Mouse (Mus musculus) stomach, postnatal 0 days (tissue): Measurements from ENCODE around the gene Enthd1. TPM values are rescaled to one million over a fixed set of nuclear protein-coding genes. Genes with fewer than 3 reads are reported as not detected.
A peak's percentile ranks its signal among the peaks of the same experiment; 100 is the strongest.

Experiments used
- ATAC-seq: fragments of 200-750 bp; cut with Nextera tagmentation; 2 replicates; pipeline ENCODE4 v1.8.0; 2017; ENCODE audit not compliant: low FRiP score, low TSS enrichment
- DNase-seq: peaks from one replicate; pipeline ENCODE4 v3.0.0-alpha.2; 2016; ENCODE audit warnings: low spot score
- H3K27ac ChIP-seq: fragments of 300-500 bp; sonication (generic); replicated peaks from 2 replicates; pipeline ENCODE4 v1.5.1; 2014; ENCODE audit warnings: mild to moderate bottlenecking, control low read depth
- H3K27me3 ChIP-seq: fragments of 300-500 bp; sonication (generic); 2 replicates; pipeline ENCODE4 v1.6.1; 2014; ENCODE audit warnings: low read length; ENCODE audit not compliant: control insufficient read depth, insufficient read depth
- H3K36me3 ChIP-seq: fragments of 300-500 bp; sonication (generic); 2 replicates; pipeline ENCODE4 v1.6.1; 2014; ENCODE audit warnings: low read length, mixed read lengths; ENCODE audit not compliant: control insufficient read depth, insufficient read depth
- H3K4me1 ChIP-seq: fragments of 300-500 bp; sonication (generic); replicated peaks from 2 replicates; pipeline ENCODE4 v1.6.1; 2014; ENCODE audit warnings: antibody characterized with exemption; ENCODE audit not compliant: control insufficient read depth, insufficient read depth
- H3K4me2 ChIP-seq: fragments of 300-500 bp; sonication (generic); replicated peaks from 2 replicates; pipeline ENCODE4 v1.6.1; 2014; ENCODE audit warnings: low read depth, mild to moderate bottlenecking, control low read depth, moderate library complexity
- H3K4me3 ChIP-seq: fragments of 300-500 bp; sonication (generic); 2 replicates; pipeline ENCODE4 v1.5.1; 2014; ENCODE audit warnings: low read depth, low read length, control low read depth
- H3K9ac ChIP-seq: fragments of 300-500 bp; sonication (generic); 2 replicates; pipeline ENCODE4 v1.6.1; 2014; ENCODE audit warnings: mild to moderate bottlenecking, low read length, control low read depth, mixed read lengths
- H3K9me3 ChIP-seq: fragments of 300-500 bp; sonication (generic); 2 replicates; pipeline ENCODE4 v1.6.1; 2016; ENCODE audit warnings: low read length; ENCODE audit not compliant: control insufficient read depth
- CTCF ChIP-seq: IDR thresholded peaks from 2 replicates; pipeline ENCODE4 v1.5.1; 2016; ENCODE audit warnings: antibody characterized with exemption, low read depth, mild to moderate bottlenecking, moderate library complexity
- EP300 ChIP-seq: optimal IDR thresholded peaks from 2 replicates; pipeline ENCODE3; 2016; ENCODE audit warnings: antibody characterized with exemption
- WGBS: fragments of 180-500 bp; shearing (Covaris S2); extraction: QIAGEN DNeasy Blood & Tissue Kit; methylation state at CpG from one replicate; pipeline ENCODE4 v1.1.7; 2014; 5-methylcytosine and 5-hydroxymethylcytosine counted together
- polyA plus RNA-seq: library from polyadenylated mRNA; unstranded; fragments of >200 nt; fragmentation: Nextera tagmentation; extraction: Ambion mirVana; gene quantifications from 2 replicates; pipeline ENCODE4 v1.2.1, GENCODE M21; 2015

The Enthd1 gene
- polyA plus RNA-seq, 1 experiment from 2014 or later: not detected

DNA sequence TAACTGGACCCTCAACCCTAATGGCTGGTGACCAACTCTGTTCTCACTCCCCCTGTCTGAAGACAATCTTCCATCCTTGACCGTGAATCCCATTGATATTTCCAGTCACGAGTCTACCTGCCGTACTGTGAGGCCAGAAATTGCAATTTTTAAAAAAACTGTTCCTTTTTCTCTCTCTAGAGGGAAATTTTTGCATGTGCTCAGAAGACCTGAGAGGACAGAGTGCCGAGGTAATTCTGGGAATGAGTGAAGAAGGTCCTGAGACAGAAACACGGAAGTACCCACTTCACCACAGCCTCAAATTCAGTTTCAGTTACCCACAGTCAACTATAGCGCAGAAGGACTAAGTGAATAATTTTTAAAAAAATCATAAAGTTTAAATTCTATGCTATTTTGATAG lies 1.7 kb upstream of the Enthd1 start:
- WGBS: 93% methylated on average over 6 of the region's 6 CpGs
- Histone ChIP-seq H3K27me3 (no peaks in the 10 kb centered on the region), H3K36me3 (no peaks in the 10 kb centered on the region), H3K4me2 (no peak overlapping the region), H3K9me3 (no peaks in the 10 kb centered on the region), H3K4me3 (no peak overlapping the region), H3K9ac (no peak overlapping the region), H3K27ac (no peak overlapping the region), H3K4me1 (no peaks in the 10 kb centered on the region)
- TF ChIP-seq CTCF: no peak
- TF ChIP-seq EP300: no peak
- ATAC-seq: no peak
- DNase-seq: no peak

- H3K9ac ChIP-seq: no peak overlapping the region
- H3K27me3 ChIP-seq: no peaks in the 10 kb centered on the region
- no peak for DNase-seq
- H3K36me3 ChIP-seq: no peaks in the 10 kb centered on the region
- peak; percentile 58 for TF ChIP-seq CTCF
- TF ChIP-seq EP300: no peak
- no peak overlapping the region for H3K27ac ChIP-seq
- no peak overlapping the region for H3K4me3 ChIP-seq
- H3K9me3 ChIP-seq: no peaks in the 10 kb centered on the region
- 88% methylated on average over 6 of the region's 6 CpGs for WGBS
- no peak overlapping the region for H3K4me2 ChIP-seq
- no peak for ATAC-seq
- H3K4me1 ChIP-seq: no peaks in the 10 kb centered on the region
These were observed 1.2 kb downstream of the Enthd1 start for GRCm38 (mm10) chr15:80563634-80564208.

- TF ChIP-seq EP300: no peak
- no peak for TF ChIP-seq CTCF
These were observed 2.5 kb downstream of the Enthd1 start for GRCm38 (mm10) chr15:80562446-80562845.

DNA sequence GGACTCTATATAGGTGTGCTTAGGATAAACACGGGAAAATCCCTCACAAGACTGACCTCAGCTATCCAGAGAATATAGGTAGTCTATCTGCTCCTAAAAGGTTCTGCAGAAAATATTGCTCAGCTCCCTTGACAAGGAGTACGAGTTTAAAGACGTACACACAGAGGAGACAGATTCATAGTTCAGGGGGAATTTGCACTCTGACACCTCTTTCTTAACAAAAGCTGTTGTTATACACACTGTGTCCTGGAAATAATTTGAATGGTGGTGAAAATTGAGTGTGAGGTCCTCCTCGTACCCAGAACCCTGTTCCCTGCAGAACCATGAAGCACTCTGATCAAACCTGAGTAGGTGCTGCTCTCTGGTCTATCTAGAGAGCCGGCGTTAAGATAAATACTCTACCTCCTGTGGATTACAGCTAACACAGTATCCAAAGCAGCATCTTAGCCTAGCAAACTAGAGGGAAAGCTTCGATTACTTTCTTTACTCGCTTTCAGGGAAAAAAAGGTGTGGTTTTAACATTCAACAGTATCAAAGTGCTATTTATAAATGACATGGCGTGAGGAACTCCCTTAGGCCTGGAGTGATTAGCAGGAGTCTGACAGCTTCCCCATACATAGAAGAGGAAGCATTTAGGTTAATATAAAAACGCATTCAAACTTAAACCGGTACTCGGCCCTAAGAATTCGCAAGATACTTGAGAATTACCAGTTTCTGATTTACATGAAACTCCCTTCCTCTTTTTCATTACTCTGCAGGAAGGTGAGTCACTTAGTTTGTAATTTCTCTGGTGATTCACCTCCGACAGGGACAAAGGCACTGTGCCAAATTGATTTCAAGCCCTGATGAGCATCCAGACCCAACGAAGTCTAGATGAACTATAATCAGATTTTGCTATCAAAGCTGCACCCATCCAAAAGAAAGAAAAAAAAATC lies 4.0 kb downstream of the Enthd1 start:
- 0 out of 2 replicates have a peak, but pooled peaks have one; percentile 29 for ATAC-seq
- 35% methylated on average over 15 of the region's 15 CpGs for WGBS
- no peak overlapping the region for H3K4me3 ChIP-seq
- H3K27me3 ChIP-seq: no peaks in the 10 kb centered on the region
- no peaks in the 10 kb centered on the region for H3K9me3 ChIP-seq
- no peaks in the 10 kb centered on the region for H3K4me1 ChIP-seq
- H3K9ac ChIP-seq: no peak overlapping the region
- TF ChIP-seq CTCF (no peak), EP300 (no peak)
- no peak for DNase-seq
- no peak overlapping the region for H3K27ac ChIP-seq
- no peaks in the 10 kb centered on the region for H3K36me3 ChIP-seq
- no peak overlapping the region for H3K4me2 ChIP-seq

More at GRCm38 (mm10) chr15:80562446-80562845, 2.5 kb downstream of the Enthd1 start:
- H3K9me3 ChIP-seq: no peaks in the 10 kb centered on the region
- 80% methylated on average over 3 of the region's 3 CpGs for WGBS
- H3K27ac ChIP-seq: no peak overlapping the region
- no peak for ATAC-seq
- H3K4me3 ChIP-seq: no peak overlapping the region
- no peak for DNase-seq
- no peak overlapping the region for H3K9ac ChIP-seq
- no peaks in the 10 kb centered on the region for H3K27me3 ChIP-seq
- no peaks in the 10 kb centered on the region for H3K36me3 ChIP-seq
- no peaks in the 10 kb centered on the region for H3K4me1 ChIP-seq
- H3K4me2 ChIP-seq: no peak overlapping the region

GRCm38 (mm10) chr15:80559978-80560377 lies 5.0 kb downstream of the Enthd1 start:
- Histone ChIP-seq H3K4me1 (no peaks in the 10 kb centered on the region), H3K4me2 (no peak overlapping the region), H3K27me3 (no peaks in the 10 kb centered on the region), H3K27ac (no peak overlapping the region), H3K9ac (no peak overlapping the region), H3K9me3 (no peaks in the 10 kb centered on the region), H3K36me3 (no peaks in the 10 kb centered on the region), H3K4me3 (no peak overlapping the region)
- 41% methylated on average over 14 of the region's 14 CpGs for WGBS
- DNase-seq (no peak), ATAC-seq (no peak)
- TF ChIP-seq EP300 (no peak), CTCF (no peak)

DNA sequence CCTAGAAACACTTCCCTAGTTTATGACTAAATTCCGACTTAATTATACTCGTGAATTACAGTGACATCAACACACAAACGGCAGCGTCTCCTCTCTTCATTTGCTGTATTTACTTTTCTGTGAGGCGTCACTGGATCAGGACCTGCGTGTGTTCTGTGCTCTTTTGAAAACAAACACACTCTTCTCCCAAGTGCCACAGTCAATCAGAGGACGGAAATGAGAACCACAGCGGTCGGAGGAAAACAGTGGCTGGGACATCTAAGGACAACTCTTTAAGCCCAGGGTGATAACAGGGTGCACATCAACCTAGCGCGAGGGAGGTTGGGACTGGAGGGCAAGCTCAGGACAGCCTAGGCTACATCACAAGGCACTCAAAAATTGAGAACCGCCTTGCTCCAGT lies 5.4 kb downstream of the Enthd1 start:
- Histone ChIP-seq H3K4me2 (no peak overlapping the region), H3K27me3 (no peaks in the 10 kb centered on the region), H3K9me3 (no peaks in the 10 kb centered on the region), H3K4me1 (no peaks in the 10 kb centered on the region), H3K27ac (no peak overlapping the region), H3K9ac (no peak overlapping the region), H3K36me3 (no peaks in the 10 kb centered on the region), H3K4me3 (no peak overlapping the region)
- ATAC-seq: no peak
- WGBS: 50% methylated on average over 12 of the region's 12 CpGs
- no peak for DNase-seq
- TF ChIP-seq EP300 (no peak), CTCF (no peak)
